Mouse (Mus musculus) heart, embryonic 15.5 days (tissue): Measurements from ENCODE around the gene Cdh4. TPM values are rescaled to one million over a fixed set of nuclear protein-coding genes. Genes with fewer than 3 reads are reported as not detected.

Experiments
- ATAC-seq: fragments of 200-750 bp; cut with Nextera tagmentation; replicated peaks from 2 replicates; pipeline ENCODE4 v1.8.0; 2017; ENCODE audit warnings: low read depth, moderate TSS enrichment; ENCODE audit not compliant: insufficient number of reproducible peaks, insufficient read depth, low FRiP score
- H3K27ac ChIP-seq: fragments of 300-500 bp; sonication (generic); 2 replicates; pipeline ENCODE4 v1.5.1; 2015; ENCODE audit warnings: mild to moderate bottlenecking, inconsistent platforms
- H3K27me3 ChIP-seq: fragments of 300-500 bp; sonication (generic); 2 replicates; pipeline ENCODE4 v1.6.1; 2015; ENCODE audit warnings: inconsistent platforms
- H3K36me3 ChIP-seq: fragments of 300-500 bp; sonication (generic); 2 replicates; pipeline ENCODE4 v1.6.1; 2015; ENCODE audit warnings: mild to moderate bottlenecking, inconsistent platforms
- H3K4me1 ChIP-seq: fragments of 300-500 bp; sonication (generic); replicated peaks from 2 replicates; pipeline ENCODE4 v1.6.1; 2015; ENCODE audit warnings: inconsistent platforms
- H3K4me2 ChIP-seq: fragments of 300-500 bp; sonication (generic); 2 replicates; pipeline ENCODE4 v1.6.1; 2015; ENCODE audit warnings: inconsistent platforms, mild to moderate bottlenecking, moderate library complexity
- H3K4me3 ChIP-seq: fragments of 300-500 bp; sonication (generic); 2 replicates; pipeline ENCODE4 v1.5.1; 2015; ENCODE audit warnings: mild to moderate bottlenecking, inconsistent platforms
- H3K9ac ChIP-seq: fragments of 300-500 bp; sonication (generic); 2 replicates; pipeline ENCODE4 v1.6.1; 2015; ENCODE audit warnings: mild to moderate bottlenecking, inconsistent platforms
- H3K9me3 ChIP-seq: fragments of 300-500 bp; sonication (generic); replicated peaks from 2 replicates; pipeline ENCODE4 v1.6.1; 2016; ENCODE audit warnings: inconsistent platforms
- WGBS: fragments of 180-500 bp; shearing (Covaris S2); methylation state at CpG from one replicate; pipeline ENCODE4 v1.1.7; 2015; ENCODE audit warnings: mixed read lengths; 5-methylcytosine and 5-hydroxymethylcytosine counted together
- polyA plus RNA-seq: library from polyadenylated mRNA; unstranded; fragments of >200 nt; fragmentation: Nextera tagmentation; extraction: Ambion mirVana; gene quantifications from 2 replicates; pipeline ENCODE4 v1.2.1, GENCODE M21; 2015

Gene Cdh4
- polyA plus RNA-seq, 1 experiment from 2014 or later = 1.4 TPM

DNA sequence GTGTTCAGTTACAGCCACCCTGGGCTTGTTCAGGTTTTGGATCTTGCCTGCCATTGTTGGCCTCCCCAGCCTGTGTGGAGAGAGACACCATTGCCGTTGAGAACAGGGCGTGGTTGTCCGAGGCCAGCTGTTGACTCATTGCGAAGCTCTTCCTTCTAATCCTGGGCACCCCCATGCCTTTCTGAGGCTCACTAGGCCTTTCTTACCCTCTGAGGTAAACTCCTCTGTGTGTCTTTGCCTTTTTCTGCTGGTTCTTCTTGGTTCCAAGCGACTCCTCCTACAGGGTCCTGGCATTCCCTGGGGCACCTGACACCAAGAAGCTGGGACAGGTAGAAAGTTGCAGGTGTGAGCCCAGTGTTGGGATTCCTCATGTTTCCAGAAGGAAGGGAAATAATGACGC, 78.7 kb downstream of the Cdh4 start:
- Histone ChIP-seq H3K4me3 (no peak overlapping the region), H3K27ac (no peak overlapping the region), H3K36me3 (no peaks in the 10 kb centered on the region), H3K4me1 (no peaks in the 10 kb centered on the region), H3K9ac (no peak overlapping the region), H3K4me2 (no peak overlapping the region), H3K27me3 (0 out of 2 replicates have a peak, but pooled peaks cover 4% of the 10 kb centered on the region), H3K9me3 (no peaks in the 10 kb centered on the region)
- no peak for ATAC-seq
- WGBS = 84% methylated on average over 6 of the region's 6 CpGs

DNA sequence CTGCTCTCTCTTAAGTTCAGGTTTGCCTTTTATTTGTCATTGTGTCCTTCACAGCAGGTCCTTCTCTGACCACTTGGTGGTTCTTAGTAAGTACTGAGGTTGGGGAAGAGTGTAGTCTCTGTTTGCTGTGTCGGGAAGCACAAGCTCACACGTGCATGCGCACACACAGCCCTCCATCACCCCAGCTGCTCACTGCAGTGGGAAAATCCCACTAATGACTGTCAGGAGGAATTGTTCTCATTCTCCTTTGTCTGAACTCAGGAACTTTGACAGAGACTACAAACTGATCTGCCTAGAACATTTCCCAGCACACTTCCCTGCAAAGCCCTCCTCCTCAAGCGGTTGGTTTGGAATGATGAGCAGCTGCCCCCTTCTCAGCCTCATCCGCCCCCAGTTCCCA, 79.2 kb downstream of the Cdh4 start:
- Histone ChIP-seq H3K36me3 (no peaks in the 10 kb centered on the region), H3K27me3 (0 out of 2 replicates have a peak, but pooled peaks cover 4% of the 10 kb centered on the region), H3K9me3 (no peaks in the 10 kb centered on the region), H3K9ac (no peak overlapping the region), H3K4me2 (no peak overlapping the region), H3K4me3 (no peak overlapping the region), H3K27ac (no peak overlapping the region), H3K4me1 (no peaks in the 10 kb centered on the region)
- 66% methylated on average over 5 of the region's 5 CpGs for WGBS
- no peak for ATAC-seq

DNA sequence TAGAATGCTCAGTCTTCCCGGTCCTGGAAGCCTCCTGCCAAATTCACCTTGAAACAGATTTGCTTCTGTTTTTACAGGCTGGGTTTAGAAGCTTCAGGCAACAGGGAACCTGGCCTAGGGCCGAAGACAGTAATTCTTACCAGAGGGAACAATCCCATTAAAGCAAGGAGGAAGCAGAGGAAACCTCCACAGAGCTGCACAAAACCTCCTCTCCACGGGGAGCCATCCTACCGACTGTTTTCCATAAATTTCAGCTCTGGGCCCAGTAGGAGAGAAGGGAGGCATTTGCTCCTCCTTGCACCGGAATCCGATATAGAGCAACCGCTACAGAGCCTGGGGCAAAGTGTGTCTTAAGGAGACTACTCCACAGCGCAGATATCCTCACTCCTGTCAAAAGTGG, 79.9 kb downstream of the Cdh4 start:
- no peak for ATAC-seq
- no peak overlapping the region for H3K4me2 ChIP-seq
- 30% methylated on average over 8 of the region's 8 CpGs for WGBS

DNA sequence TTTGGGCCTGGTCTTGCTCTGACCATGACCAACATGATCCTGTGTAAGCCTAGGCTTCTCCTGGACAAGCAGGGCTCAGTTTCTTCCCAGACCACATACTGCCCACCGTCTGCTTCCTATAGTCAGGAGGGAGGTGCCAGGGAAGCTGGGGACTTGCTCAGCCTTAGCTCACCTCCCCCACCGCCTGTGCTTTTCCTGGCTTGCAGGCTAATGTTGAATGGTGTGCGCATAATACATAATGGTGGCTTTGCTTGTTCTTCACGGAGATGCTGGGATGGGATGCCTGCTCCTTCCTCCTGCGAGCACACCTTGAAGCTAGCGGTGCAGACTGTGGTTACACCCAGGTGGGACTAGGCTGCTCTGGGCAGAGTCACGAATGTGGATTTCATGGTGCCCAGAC, 84.7 kb downstream of the Cdh4 start:
- Histone ChIP-seq H3K27me3 (0 out of 2 replicates have a peak, but pooled peaks cover 4% of the 10 kb centered on the region), H3K4me1 (no peaks in the 10 kb centered on the region), H3K9me3 (no peaks in the 10 kb centered on the region), H3K4me3 (no peak overlapping the region), H3K4me2 (no peak overlapping the region), H3K9ac (no peak overlapping the region), H3K36me3 (no peaks in the 10 kb centered on the region), H3K27ac (no peak overlapping the region)
- no peak for ATAC-seq
- 72% methylated on average over 7 of the region's 7 CpGs for WGBS

More for the DNA sequence above, 79.9 kb downstream of the Cdh4 start:
- Histone ChIP-seq H3K27me3 (0 out of 2 replicates have a peak, but pooled peaks cover 4% of the 10 kb centered on the region), H3K4me3 (no peak overlapping the region), H3K9ac (no peak overlapping the region), H3K27ac (no peak overlapping the region), H3K36me3 (no peaks in the 10 kb centered on the region), H3K9me3 (no peaks in the 10 kb centered on the region), H3K4me1 (no peaks in the 10 kb centered on the region)

DNA sequence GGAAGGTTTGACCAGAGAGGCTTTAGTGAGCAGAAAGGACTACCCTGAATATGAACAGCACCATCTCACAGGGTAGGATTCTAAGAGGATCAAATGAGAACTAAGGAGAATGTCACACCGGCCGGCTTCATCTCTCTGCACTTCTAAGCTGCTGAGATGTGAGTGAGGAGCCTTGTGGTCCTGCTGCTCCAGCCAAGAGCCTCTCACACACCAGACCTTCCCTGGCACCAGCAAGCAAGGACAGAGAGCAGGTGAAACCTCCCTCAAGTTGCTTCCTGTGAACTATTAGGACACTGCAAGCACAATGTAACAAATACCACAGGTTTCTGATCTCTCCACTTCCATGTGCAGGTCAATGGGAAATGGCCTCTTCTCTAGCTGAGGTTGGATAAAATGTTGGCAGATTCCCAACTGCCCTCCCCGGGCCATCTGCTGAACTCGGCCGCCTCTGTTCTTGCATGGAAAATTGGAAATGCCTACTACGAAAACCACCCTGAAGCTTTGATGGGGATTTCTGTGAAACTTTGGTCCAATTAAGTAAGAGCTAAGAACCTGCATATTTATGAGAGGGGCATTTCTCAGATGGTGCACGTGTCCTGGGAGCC, 88.3 kb downstream of the Cdh4 start:
- Histone ChIP-seq H3K4me2 (no peak overlapping the region), H3K4me3 (no peak overlapping the region), H3K9ac (no peak overlapping the region), H3K4me1 (no peaks in the 10 kb centered on the region), H3K9me3 (no peaks in the 10 kb centered on the region), H3K36me3 (no peaks in the 10 kb centered on the region), H3K27ac (no peak overlapping the region), H3K27me3 (no peaks in the 10 kb centered on the region)
- ATAC-seq = no peak
- WGBS = 64% methylated on average over 7 of the region's 7 CpGs

DNA sequence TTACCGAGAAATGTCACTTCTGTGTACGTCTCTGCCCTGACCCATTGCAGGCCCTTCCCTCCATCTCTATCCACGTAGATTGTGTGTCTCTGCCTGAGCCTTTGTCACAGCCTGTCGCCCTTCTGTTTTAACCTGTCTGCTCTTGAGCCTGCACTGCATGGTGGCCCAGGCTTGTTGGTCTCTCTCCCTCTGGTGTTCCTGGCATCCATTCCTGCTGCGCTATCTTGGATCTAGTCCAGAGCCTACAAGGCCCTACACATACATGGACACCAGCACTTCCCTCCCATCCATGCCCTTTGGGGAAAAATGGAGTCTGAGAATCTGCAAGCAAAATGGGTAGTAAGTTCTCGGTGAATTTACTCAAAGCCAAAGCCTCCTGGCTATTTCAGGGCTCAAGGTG, 91.0 kb downstream of the Cdh4 start:
- Histone ChIP-seq H3K4me3 (no peak overlapping the region), H3K4me2 (no peak overlapping the region), H3K36me3 (no peaks in the 10 kb centered on the region), H3K9me3 (no peaks in the 10 kb centered on the region), H3K9ac (no peak overlapping the region), H3K27me3 (no peaks in the 10 kb centered on the region; the same call in 1 of the 2 replicates), H3K27ac (no peak overlapping the region), H3K4me1 (no peaks in the 10 kb centered on the region)
- 67% methylated on average over 6 of the region's 6 CpGs for WGBS
- ATAC-seq = no peak

DNA sequence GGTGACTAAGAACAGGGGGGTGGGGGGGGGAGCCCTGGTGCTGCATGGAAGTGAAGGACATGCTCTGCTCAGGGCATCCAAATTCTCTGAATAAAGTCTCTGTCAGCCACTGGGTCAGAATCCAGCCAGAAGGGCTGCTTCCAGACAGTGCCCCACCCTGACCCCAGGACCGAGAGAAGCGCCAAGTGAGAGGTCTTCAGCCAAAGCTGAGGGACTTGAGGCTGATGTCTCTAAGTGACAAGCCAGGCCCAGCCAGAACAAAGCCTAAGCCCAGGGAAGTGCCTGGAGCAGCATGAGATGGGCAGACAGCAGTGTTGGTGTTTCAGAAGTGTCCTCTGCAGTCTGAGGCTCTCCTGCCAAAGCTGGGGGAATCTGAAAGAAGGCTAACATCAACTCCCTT, 91.7 kb downstream of the Cdh4 start:
- no peaks in the 10 kb centered on the region for H3K4me1 ChIP-seq
- ATAC-seq = no peak
- no peak overlapping the region for H3K4me2 ChIP-seq
- H3K36me3 ChIP-seq = no peaks in the 10 kb centered on the region
- 69% methylated on average over 2 of the region's 2 CpGs for WGBS
- no peak overlapping the region for H3K4me3 ChIP-seq
- no peaks in the 10 kb centered on the region for H3K9me3 ChIP-seq
- no peaks in the 10 kb centered on the region; the same call in 1 of the 2 replicates for H3K27me3 ChIP-seq
- no peak overlapping the region for H3K9ac ChIP-seq
- H3K27ac ChIP-seq = no peak overlapping the region

DNA sequence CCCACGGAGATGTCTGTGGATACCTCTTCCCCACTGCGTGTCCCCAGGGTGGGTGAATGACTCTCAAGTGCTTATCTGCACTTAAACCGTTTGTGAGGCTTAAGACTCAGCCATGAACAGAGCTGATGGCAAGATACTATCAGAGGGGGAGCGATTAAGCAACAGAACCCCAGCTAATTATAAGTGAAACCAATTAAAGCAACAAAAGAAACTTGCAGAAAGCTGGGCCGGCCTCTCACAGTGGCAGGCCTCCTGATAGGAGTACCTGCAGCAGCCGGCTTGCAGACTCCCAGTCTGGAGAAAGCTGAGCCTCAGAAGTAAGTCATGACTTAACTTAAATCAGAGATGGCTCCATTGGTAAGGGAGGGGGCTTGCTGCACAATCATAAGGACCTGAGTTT, 93.0 kb downstream of the Cdh4 start:
- no peaks in the 10 kb centered on the region; the same call in 1 of the 2 replicates for H3K27me3 ChIP-seq
- H3K9ac ChIP-seq = no peak overlapping the region
- no peaks in the 10 kb centered on the region for H3K36me3 ChIP-seq
- no peak for ATAC-seq
- H3K4me3 ChIP-seq = no peak overlapping the region
- H3K27ac ChIP-seq = no peak overlapping the region
- no peaks in the 10 kb centered on the region for H3K4me1 ChIP-seq
- 15% methylated on average over 6 of the region's 6 CpGs for WGBS
- H3K4me2 ChIP-seq = no peak overlapping the region
- H3K9me3 ChIP-seq = no peaks in the 10 kb centered on the region

DNA sequence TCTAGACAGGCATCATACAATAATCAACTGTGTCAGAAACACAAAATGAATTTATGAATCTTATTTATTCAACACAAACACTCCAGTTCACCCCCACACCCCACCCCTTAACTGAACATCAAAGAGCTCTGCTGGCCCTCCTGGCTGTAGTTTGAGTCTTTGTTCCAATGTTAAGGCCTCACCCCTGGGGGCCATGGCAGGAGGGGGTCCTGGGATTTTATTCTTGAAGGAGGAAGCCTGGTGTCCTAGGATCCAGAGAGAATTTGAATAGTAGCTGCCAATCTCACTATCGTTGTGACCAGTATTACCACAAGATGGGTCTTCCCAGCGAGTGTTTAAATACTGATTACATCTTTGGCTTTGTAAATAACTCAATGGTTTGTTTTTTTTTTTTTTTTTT, 94.5 kb downstream of the Cdh4 start:
- WGBS = 45% methylated on average over 2 of the region's 2 CpGs
- no peaks in the 10 kb centered on the region; the same call in 1 of the 2 replicates for H3K27me3 ChIP-seq

DNA sequence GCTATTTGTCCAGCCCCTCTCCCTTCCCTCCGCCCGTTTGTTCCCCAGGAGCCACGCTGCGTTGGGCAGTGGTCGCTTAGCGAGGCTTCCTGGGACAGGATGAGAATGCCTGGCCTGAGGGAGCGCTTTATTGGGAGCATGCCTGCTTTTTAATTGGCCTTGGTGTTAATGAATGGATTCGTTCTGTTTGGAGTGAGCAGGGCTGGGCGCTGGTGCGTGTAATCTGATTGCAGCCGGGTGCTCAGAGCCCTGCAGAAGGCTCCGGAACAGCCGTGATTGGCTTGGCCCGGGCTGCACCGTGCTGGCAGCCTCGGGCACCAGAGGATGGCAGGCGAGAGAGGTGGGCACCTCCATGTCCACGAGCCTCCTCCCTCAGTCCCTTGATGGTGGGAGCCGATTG, 95.2 kb downstream of the Cdh4 start:
- Histone ChIP-seq H3K4me3 (no peak overlapping the region), H3K4me2 (no peak overlapping the region), H3K9me3 (no peaks in the 10 kb centered on the region), H3K9ac (no peak overlapping the region), H3K36me3 (no peaks in the 10 kb centered on the region), H3K27ac (no peak overlapping the region), H3K27me3 (no peaks in the 10 kb centered on the region; the same call in 1 of the 2 replicates), H3K4me1 (no peaks in the 10 kb centered on the region)
- ATAC-seq = 0 out of 2 replicates have a peak, but pooled peaks have one; percentile 29
- 12% methylated on average over 19 of the region's 19 CpGs for WGBS

More for the DNA sequence above, 94.5 kb downstream of the Cdh4 start:
- no peak overlapping the region for H3K9ac ChIP-seq
- H3K4me1 ChIP-seq = no peaks in the 10 kb centered on the region
- no peak overlapping the region for H3K4me3 ChIP-seq
- H3K36me3 ChIP-seq = no peaks in the 10 kb centered on the region
- no peak overlapping the region for H3K4me2 ChIP-seq
- no peak for ATAC-seq
- H3K27ac ChIP-seq = no peak overlapping the region
- H3K9me3 ChIP-seq = no peaks in the 10 kb centered on the region

DNA sequence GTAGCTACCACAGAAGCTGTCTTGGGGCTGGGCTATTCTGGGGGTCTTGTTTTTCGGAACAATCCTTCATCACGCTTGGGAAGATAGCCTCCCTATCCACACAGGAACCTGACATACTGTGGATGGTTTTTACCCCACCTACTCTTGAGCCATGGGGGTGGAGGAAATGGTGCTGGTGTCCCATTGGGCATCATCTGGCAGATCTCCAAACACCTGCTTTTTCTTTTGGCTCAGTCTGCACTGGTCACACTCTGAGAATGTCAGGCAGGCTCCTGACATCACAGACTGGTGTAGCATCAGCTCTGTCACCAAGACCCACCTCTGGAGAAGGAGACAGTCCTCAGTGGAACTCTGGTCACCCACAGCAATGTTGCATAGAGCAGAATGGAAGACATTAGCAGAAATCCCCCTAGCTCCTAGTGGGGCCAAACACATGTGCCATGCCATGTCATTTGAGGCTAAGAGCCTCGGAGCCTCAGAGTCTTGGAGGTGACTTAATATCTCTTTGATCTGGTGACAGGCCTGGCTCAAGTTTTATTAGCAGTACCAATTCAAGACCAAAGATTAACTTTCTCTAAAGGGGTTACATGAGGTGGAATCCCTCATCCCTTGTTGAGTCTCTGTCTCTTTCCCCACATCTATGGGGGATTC, 95.7 kb downstream of the Cdh4 start:
- Histone ChIP-seq H3K4me2 (no peak overlapping the region), H3K27me3 (no peaks in the 10 kb centered on the region; the same call in 1 of the 2 replicates), H3K27ac (no peak overlapping the region), H3K36me3 (no peaks in the 10 kb centered on the region), H3K9ac (no peak overlapping the region), H3K9me3 (no peaks in the 10 kb centered on the region), H3K4me1 (no peaks in the 10 kb centered on the region), H3K4me3 (no peak overlapping the region)
- WGBS = 55% methylated on average over 3 of the region's 3 CpGs
- ATAC-seq = no peak

DNA sequence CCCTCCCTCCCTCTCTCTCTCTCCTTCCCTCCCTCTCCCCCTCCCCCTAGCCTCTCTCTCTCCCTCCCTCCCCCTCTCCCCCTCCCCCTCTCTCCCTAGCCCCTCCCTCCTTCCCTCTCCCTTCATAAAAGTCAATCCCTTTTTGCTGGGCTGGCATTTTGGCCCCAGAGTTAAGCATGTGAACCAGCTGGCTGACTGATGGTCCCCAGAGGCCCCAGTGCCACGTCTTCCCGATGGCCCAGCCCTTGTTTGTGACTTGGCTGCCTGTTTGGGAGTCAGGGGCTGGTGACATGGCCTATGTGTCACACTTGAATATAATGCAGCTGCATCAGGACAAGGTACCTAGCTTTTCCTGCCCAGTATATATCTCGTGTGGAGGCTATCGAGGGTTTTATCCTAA, 96.3 kb downstream of the Cdh4 start:
- no peak overlapping the region for H3K4me2 ChIP-seq
- no peak overlapping the region for H3K9ac ChIP-seq
- no peak overlapping the region for H3K4me3 ChIP-seq
- WGBS = 58% methylated on average over 4 of the region's 4 CpGs
- H3K9me3 ChIP-seq = no peaks in the 10 kb centered on the region
- no peaks in the 10 kb centered on the region; the same call in 1 of the 2 replicates for H3K27me3 ChIP-seq
- no peak for ATAC-seq
- no peaks in the 10 kb centered on the region for H3K36me3 ChIP-seq
- no peaks in the 10 kb centered on the region for H3K4me1 ChIP-seq
- no peak overlapping the region for H3K27ac ChIP-seq
